Mouse (Mus musculus) liver, embryonic 14.5 days (tissue): ENCODE measurements at regions not wholly inside any gene's neighbourhood (a gene's known extent, or its start where the extent isn't known, plus 50 kb on each side); places are given as distances from the start of the nearest gene placed in this dataset.

ENCODE experiments used
- ATAC-seq: fragments of 200-750 bp; cut with Nextera tagmentation; 2 replicates; pipeline ENCODE4 v1.8.0; 2017; ENCODE audit warnings: moderate number of reproducible peaks, mild to moderate bottlenecking, moderate library complexity; ENCODE audit not compliant: insufficient read depth
- DNase-seq, 3 experiments: peaks; one replicate each; pipeline ENCODE4 v3.0.0-alpha.2; 2012 to 2013; ENCODE audit warnings: low read depth in 3 of 3, low spot score in 3 of 3
- H3K27ac ChIP-seq: fragments of 300-500 bp; sonication (generic); 2 replicates; pipeline ENCODE4 v1.5.1; 2014; ENCODE audit warnings: moderate library complexity, mild to moderate bottlenecking, control low read depth, inconsistent platforms
- H3K27me3 ChIP-seq: fragments of 300-500 bp; sonication (generic); 2 replicates; pipeline ENCODE4 v1.6.1; 2014; ENCODE audit warnings: mild to moderate bottlenecking, low read length, moderate library complexity; ENCODE audit not compliant: control insufficient read depth, insufficient read depth
- H3K36me3 ChIP-seq: fragments of 300-500 bp; sonication (generic); replicated peaks from 2 replicates; pipeline ENCODE4 v1.6.1; 2014; ENCODE audit warnings: low read depth; ENCODE audit not compliant: control insufficient read depth, insufficient read depth
- H3K4me1 ChIP-seq, 2 experiments: fragments of 200-500 bp in 1 of 2; fragments of 300-500 bp in 1 of 2; sonication (generic) in 1 of 2; replicated peaks; 2 replicates each; pipeline ENCODE4 v1.6.1; 2012 to 2014; ENCODE audit warnings: antibody characterized with exemption in 1 of 2, inconsistent platforms in 1 of 2, low read length in 1 of 2; ENCODE audit not compliant: control insufficient read depth in 2 of 2, insufficient read depth in 2 of 2
- H3K4me2 ChIP-seq: fragments of 300-500 bp; sonication (generic); 2 replicates; pipeline ENCODE4 v1.6.1; 2014; ENCODE audit warnings: low read depth, mild to moderate bottlenecking, control low read depth, moderate library complexity
- H3K4me3 ChIP-seq, 2 experiments: fragments of 200-500 bp in 1 of 2; fragments of 300-500 bp in 1 of 2; sonication (generic) in 1 of 2; 2 replicates each; pipeline ENCODE4 v1.5.1; 2012 to 2014; ENCODE audit warnings: low read depth in 2 of 2, low read length in 2 of 2, mild to moderate bottlenecking in 2 of 2, control low read depth in 1 of 2, inconsistent platforms in 1 of 2, moderate library complexity in 1 of 2; ENCODE audit not compliant: insufficient read depth in 1 of 2
- H3K9ac ChIP-seq: fragments of 300-500 bp; sonication (generic); replicated peaks from 2 replicates; pipeline ENCODE4 v1.6.1; 2014; ENCODE audit warnings: mild to moderate bottlenecking, control low read depth, moderate library complexity
- H3K9me3 ChIP-seq: fragments of 300-500 bp; sonication (generic); 2 replicates; pipeline ENCODE4 v1.6.1; 2016; ENCODE audit warnings: low read length, mixed read lengths; ENCODE audit not compliant: control insufficient read depth
- CTCF ChIP-seq: IDR thresholded peaks from 2 replicates; pipeline ENCODE4 v1.5.1; 2016; ENCODE audit warnings: antibody characterized with exemption, low read depth, control low read depth
- EP300 ChIP-seq: IDR thresholded peaks from 2 replicates; pipeline ENCODE4 v1.6.1; 2016; ENCODE audit warnings: antibody characterized with exemption, low read depth
- WGBS: fragments of 180-500 bp; shearing (Covaris S2); extraction: QIAGEN DNeasy Blood & Tissue Kit; methylation state at CpG from one replicate; pipeline ENCODE4 v1.1.7; 2014; ENCODE audit not compliant: insufficient replicate concordance; 5-methylcytosine and 5-hydroxymethylcytosine counted together

DNA sequence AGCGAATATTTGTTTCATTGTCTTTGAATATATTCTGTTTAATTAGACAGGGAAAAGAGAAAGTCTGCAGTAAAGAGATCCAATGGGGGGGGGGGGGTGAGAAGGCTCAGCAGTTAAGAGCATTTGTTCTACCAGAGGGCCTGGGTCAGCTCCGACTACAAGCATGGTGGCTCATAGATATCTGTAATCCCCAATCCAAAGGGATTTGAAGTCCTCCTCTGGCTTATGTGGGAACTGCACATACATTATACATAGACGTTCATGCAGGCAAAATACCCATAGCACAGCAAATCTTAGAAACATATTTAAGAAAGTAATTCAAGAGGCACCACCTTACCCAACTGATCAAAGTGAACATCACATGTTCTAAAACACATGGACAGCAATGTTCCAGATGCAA, 743.9 kb downstream of the Ryr2 start:
- Histone ChIP-seq H3K36me3 (no peaks in the 10 kb centered on the region), H3K9me3 (no peaks in the 10 kb centered on the region), H3K9ac (no peak overlapping the region), H3K4me2 (no peak overlapping the region), H3K4me3 (no peak overlapping the region), H3K4me1 (no peaks in the 10 kb centered on the region), H3K27me3 (no peaks in the 10 kb centered on the region), H3K27ac (no peak overlapping the region)
- TF ChIP-seq EP300 (no peak), CTCF (no peak)
- ATAC-seq = no peak
- WGBS = 44% methylated on average over 3 of the region's 3 CpGs
- DNase-seq = no peak

DNA sequence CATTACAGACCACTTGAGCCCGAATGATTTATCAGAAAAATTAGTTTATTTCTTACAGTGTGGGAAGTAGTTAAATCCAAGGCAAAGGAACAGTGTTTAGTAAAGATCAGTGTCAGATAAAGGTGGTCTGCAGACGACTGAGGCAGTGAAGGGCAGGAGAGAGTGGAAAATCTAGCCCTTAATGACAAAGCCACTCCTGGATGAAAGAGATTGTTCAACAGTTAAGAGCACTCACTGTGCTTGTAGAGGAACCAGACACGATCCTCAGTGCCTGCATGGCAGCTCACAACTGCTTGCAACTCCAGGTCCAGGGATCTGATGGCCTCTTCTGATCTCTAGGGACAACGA, 758.3 kb downstream of the Ryr2 start:
- Histone ChIP-seq H3K27me3 (no peaks in the 10 kb centered on the region), H3K27ac (no peak overlapping the region), H3K4me2 (no peak overlapping the region), H3K4me1 (no peaks in the 10 kb centered on the region), H3K36me3 (no peaks in the 10 kb centered on the region), H3K9ac (no peak overlapping the region), H3K4me3 (no peak overlapping the region), H3K9me3 (no peaks in the 10 kb centered on the region)
- DNase-seq (no peak), ATAC-seq (no peak)
- whole genome bisulfite sequencing = 25% methylated on average over 4 of the region's 4 CpGs
- TF ChIP-seq CTCF (no peak), EP300 (no peak)

DNA sequence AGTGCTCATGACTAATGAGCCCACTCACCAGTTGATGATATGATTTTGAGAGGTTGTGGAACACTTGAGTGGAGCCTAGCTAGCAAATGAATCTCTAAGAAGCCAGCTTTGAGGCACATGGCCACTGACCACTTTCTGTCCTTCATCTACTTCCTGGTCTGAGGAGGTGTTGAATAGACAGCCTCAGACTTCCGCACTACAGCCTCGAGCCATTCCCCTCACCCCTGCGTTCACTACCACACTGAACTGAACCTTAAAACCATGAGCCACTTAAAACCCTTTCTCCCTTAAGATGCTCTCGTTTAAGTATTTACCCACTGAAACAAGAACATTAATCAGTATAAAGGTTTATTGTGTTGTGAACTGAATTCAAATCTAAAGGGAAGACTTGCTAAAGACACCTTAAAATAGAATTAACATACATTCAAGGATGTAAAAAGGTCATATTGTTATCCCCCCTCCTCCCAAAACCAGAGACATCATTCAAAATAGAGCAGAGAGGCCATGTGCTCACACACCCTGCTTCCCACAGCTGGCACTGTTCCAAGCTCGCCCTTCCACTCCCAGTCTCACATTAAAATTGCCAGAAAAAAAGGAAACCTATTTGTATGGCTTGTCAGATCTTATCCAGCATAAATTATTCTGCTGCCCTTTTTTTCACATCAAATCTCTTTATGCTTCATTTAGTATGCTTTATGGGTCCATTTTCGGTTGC, 758.8 kb downstream of the Ryr2 start:
- TF ChIP-seq EP300 (no peak), CTCF (no peak)
- no peak overlapping the region for H3K9ac ChIP-seq
- 60% methylated on average over 6 of the region's 6 CpGs for WGBS
- H3K27ac ChIP-seq = no peak overlapping the region
- DNase-seq (no peak), ATAC-seq (no peak)
- H3K9me3 ChIP-seq = no peaks in the 10 kb centered on the region
- no peak overlapping the region for H3K4me2 ChIP-seq
- H3K4me1 ChIP-seq = no peaks in the 10 kb centered on the region
- no peak overlapping the region for H3K4me3 ChIP-seq
- no peaks in the 10 kb centered on the region for H3K36me3 ChIP-seq
- no peaks in the 10 kb centered on the region for H3K27me3 ChIP-seq

DNA sequence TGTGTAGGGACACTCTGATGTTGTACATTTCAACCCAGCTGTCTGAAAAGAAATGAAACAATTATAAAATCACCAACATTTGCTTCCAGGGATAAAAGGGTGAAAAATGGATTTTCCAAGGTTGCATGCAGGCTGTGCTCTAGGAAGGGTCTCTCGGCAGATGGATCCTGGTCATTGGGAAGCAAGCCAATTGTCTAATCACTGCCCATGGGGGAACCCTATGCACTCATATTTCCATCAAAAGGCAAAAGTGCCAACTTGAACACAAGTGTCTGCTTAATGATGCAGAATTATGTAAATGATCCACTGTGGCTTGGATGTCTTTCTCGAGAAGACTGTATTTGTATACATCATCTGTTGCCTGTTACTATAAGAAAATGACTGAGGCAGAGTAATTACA, 762.2 kb downstream of the Ryr2 start:
- ATAC-seq (no peak), DNase-seq (no peak)
- Histone ChIP-seq H3K27ac (no peak overlapping the region), H3K27me3 (no peaks in the 10 kb centered on the region), H3K4me3 (no peak overlapping the region), H3K9me3 (no peaks in the 10 kb centered on the region), H3K4me1 (no peaks in the 10 kb centered on the region), H3K36me3 (no peaks in the 10 kb centered on the region), H3K9ac (no peak overlapping the region), H3K4me2 (no peak overlapping the region)
- 63% methylated on average over 2 of the region's 2 CpGs for WGBS
- TF ChIP-seq EP300 = no peak
- no peak for TF ChIP-seq CTCF

DNA sequence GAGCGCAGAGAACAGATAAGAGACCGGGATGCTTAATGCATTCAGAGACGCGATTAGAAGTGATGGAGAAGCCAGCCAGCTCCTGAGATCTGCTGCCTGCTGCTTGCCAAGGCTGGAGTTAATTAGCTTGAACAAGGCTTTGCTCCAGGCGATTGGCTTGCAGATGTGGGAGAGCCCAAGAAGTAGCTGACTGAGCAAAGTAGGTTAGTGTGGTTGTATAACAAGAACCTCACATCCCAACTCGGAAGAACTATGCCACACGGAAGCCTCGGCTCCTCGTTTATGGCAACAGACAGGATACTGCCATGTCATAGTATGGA, 768.5 kb downstream of the Ryr2 start:
- Histone ChIP-seq H3K4me1 (no peaks in the 10 kb centered on the region), H3K27ac (no peak overlapping the region), H3K4me2 (no peak overlapping the region), H3K36me3 (no peaks in the 10 kb centered on the region), H3K27me3 (no peaks in the 10 kb centered on the region), H3K9me3 (no peaks in the 10 kb centered on the region), H3K4me3 (no peak overlapping the region), H3K9ac (no peak overlapping the region)
- ATAC-seq (no peak), DNase-seq (no peak)
- TF ChIP-seq CTCF (no peak), EP300 (no peak)
- WGBS = 63% methylated on average over 9 of the region's 9 CpGs
